Mouse (Mus musculus) cortical plate, adult 2 months (tissue): Measurements from ENCODE around the gene Gaa. TPM values are rescaled to one million over a fixed set of nuclear protein-coding genes. Genes with fewer than 3 reads are reported as not detected.
A peak's percentile ranks its signal among the peaks of the same experiment; 100 is the strongest.

Experiments
- H3K27ac ChIP-seq: fragments of 200-500 bp; 2 replicates; pipeline ENCODE4 v1.5.1; 2012; ENCODE audit warnings: low read length, control low read depth, inconsistent platforms; ENCODE audit not compliant: insufficient read depth
- H3K4me1 ChIP-seq: fragments of 200-500 bp; 2 replicates; pipeline ENCODE4 v1.6.1; 2011; ENCODE audit warnings: low read length; ENCODE audit not compliant: control insufficient read depth, insufficient read depth
- H3K4me3 ChIP-seq: fragments of 200-500 bp; 2 replicates; pipeline ENCODE4 v1.5.1; 2011; ENCODE audit warnings: mild to moderate bottlenecking, low read length, control low read depth; ENCODE audit not compliant: insufficient read depth
- CTCF ChIP-seq: fragments of 200-500 bp; IDR thresholded peaks from 2 replicates; pipeline ENCODE4 v1.5.1; 2011; ENCODE audit warnings: mild to moderate bottlenecking, control low read depth, low read length; ENCODE audit not compliant: insufficient read depth; ENCODE audit errors: extremely low read depth
- POLR2A ChIP-seq: fragments of 200-500 bp; IDR thresholded peaks from 2 replicates; pipeline ENCODE4 v1.6.1; 2011; ENCODE audit warnings: mild to moderate bottlenecking, low read length, control low read depth; ENCODE audit not compliant: insufficient read depth; ENCODE audit errors: extremely low read depth
- polyA plus RNA-seq: library from polyadenylated mRNA; depleted of rRNA; stranded (reverse); fragments of >200 nt; gene quantifications from 2 replicates; pipeline ENCODE4 v1.2.3, GENCODE M21; 2012; rRNA removed

The Gaa gene
- polyA plus RNA-seq: 193 and 198 TPM in 2 replicates

- peak; percentile 90 for TF ChIP-seq CTCF
- peak; percentile 62; the same call in 1 of the 2 replicates for TF ChIP-seq POLR2A
- peak within 1 kb of the TSS; percentile 74 for H3K27ac ChIP-seq
- 0 out of 2 replicates have a peak, but pooled peaks cover 3% of the 10 kb centered on the region for H3K4me1 ChIP-seq
These were observed at the start of gene Gaa for GRCm38 (mm10) chr11:119267768-119268556. Gaa (plus strand) TSS chr11:119267887.

GRCm38 (mm10) chr11:119219816-119220465 lies 47.7 kb upstream of the Gaa start:
- no peak overlapping the region for H3K4me3 ChIP-seq
- no peak overlapping the region for H3K27ac ChIP-seq
- H3K4me1 ChIP-seq: 0 out of 2 replicates have a peak, but pooled peaks cover 4% of the 10 kb centered on the region
- TF ChIP-seq CTCF (no peak), POLR2A (no peak)

More at GRCm38 (mm10) chr11:119267768-119268556, at the start of gene Gaa:
- peak within 1 kb of the TSS; percentile 72 for H3K4me3 ChIP-seq

- Histone ChIP-seq H3K4me1 (0 out of 2 replicates have a peak, but pooled peaks cover 4% of the 10 kb centered on the region), H3K27ac (no peak overlapping the region), H3K4me3 (no peak overlapping the region)
- TF ChIP-seq CTCF (no peak), POLR2A (no peak)
These were observed 45.7 kb upstream of the Gaa start for GRCm38 (mm10) chr11:119221812-119222510.

- Histone ChIP-seq H3K4me3 (no peak overlapping the region), H3K27ac (no peak overlapping the region), H3K4me1 (0 out of 2 replicates have a peak, but pooled peaks cover 4% of the 10 kb centered on the region)
- no peak for TF ChIP-seq POLR2A
- no peak for TF ChIP-seq CTCF
These were observed 44.4 kb upstream of the Gaa start for GRCm38 (mm10) chr11:119223124-119223890.

GRCm38 (mm10) chr11:119224926-119225325 lies 42.8 kb upstream of the Gaa start:
- Histone ChIP-seq H3K4me3 (no peak overlapping the region), H3K4me1 (no peaks in the 10 kb centered on the region), H3K27ac (no peak overlapping the region)
- TF ChIP-seq POLR2A: no peak
- TF ChIP-seq CTCF: no peak

- H3K4me3 ChIP-seq: no peak overlapping the region
- TF ChIP-seq CTCF: no peak
- TF ChIP-seq POLR2A: no peak
- no peaks in the 10 kb centered on the region for H3K4me1 ChIP-seq
- H3K27ac ChIP-seq: no peak overlapping the region
These were observed 42.1 kb upstream of the Gaa start for GRCm38 (mm10) chr11:119225634-119226033.

- TF ChIP-seq CTCF (no peak), POLR2A (no peak)
- Histone ChIP-seq H3K4me3 (peak overlapping the region; percentile 32), H3K4me1 (no peaks in the 10 kb centered on the region), H3K27ac (no peak overlapping the region; the same call in 1 of the 2 replicates)
These were observed 40.1 kb upstream of the Gaa start for GRCm38 (mm10) chr11:119227591-119227990.

- Histone ChIP-seq H3K27ac (no peak within 1 kb of the TSS; the same call in 1 of the 2 replicates), H3K4me1 (no peaks in the 10 kb centered on the region), H3K4me3 (peak within 1 kb of the TSS; percentile 32)
- TF ChIP-seq POLR2A: no peak
- TF ChIP-seq CTCF: no peak
These were observed 39.5 kb upstream of the Gaa start, which contains the start of the genes Tbc1d16 and Ccdc40 for GRCm38 (mm10) chr11:119228091-119228781. Tbc1d16 (minus strand) TSS chr11:119228499. Ccdc40 (plus strand) TSS chr11:119228572.
